ENCODE assay signal across 23 mouse cellular contexts in genomic region chr19:55587638-55588421, GRCm38 (mm10).
DNase-seq lines count a peak whose midpoint lies in the region; ATAC-seq lines count a peak whose summit lies in the region.
"Had no signal": no experiment of that assay in that cellular context is flagged by ENCODE, and none has a peak within 500 bp of the region (broad histone marks: within the 10 kb centered on the region; RNA-seq: fewer than 3 reads in every experiment).

No protein-coding gene starts in this region.

- H3K9ac ChIP-seq in limb, embryonic 11.5 days (ENCODE audit: low read length) = no peak overlapping the region
- H3K9ac ChIP-seq: forebrain, embryonic 13.5 days; heart, embryonic 15.5 days; hindbrain, embryonic 13.5 days had no signal

- no peak overlapping the region for H3K4me3 ChIP-seq in limb, embryonic 11.5 days (ENCODE audit: low read depth, low read length)
- H3K4me3 ChIP-seq: forebrain, embryonic 13.5 days; heart, embryonic 15.5 days; hindbrain, embryonic 13.5 days had no signal

- H3K27me3 ChIP-seq in limb, embryonic 11.5 days (ENCODE audit: control insufficient read depth, insufficient read depth, low read length) = no peaks in the 10 kb centered on the region

- H3K4me1 ChIP-seq in limb, embryonic 11.5 days (ENCODE audit: control insufficient read depth, insufficient read depth, low read length) = peaks cover 27% of the 10 kb centered on the region

- no peaks in the 10 kb centered on the region for H3K9me3 ChIP-seq in limb, embryonic 11.5 days (ENCODE audit: control insufficient read depth, low read length)
- H3K9me3 ChIP-seq: forebrain, embryonic 13.5 days; G1E; heart, embryonic 15.5 days; hindbrain, embryonic 13.5 days had no signal

- H3K36me3 ChIP-seq in limb, embryonic 11.5 days (ENCODE audit: control insufficient read depth, insufficient read depth, low read length) = no peaks in the 10 kb centered on the region
- H3K36me3 ChIP-seq: heart, embryonic 15.5 days; hindbrain, embryonic 13.5 days had no signal

- H3K27ac ChIP-seq in limb, embryonic 11.5 days (replicated peaks; ENCODE audit: low read depth, low read length) = no peak overlapping the region
- H3K27ac ChIP-seq: forebrain, embryonic 13.5 days; heart, embryonic 15.5 days; hindbrain, embryonic 13.5 days; hindbrain, postnatal 0 days had no signal

- WGBS in limb, embryonic 11.5 days = 51% methylated on average over 14 of the region's 14 CpGs

- no peak overlapping the region for H3K4me2 ChIP-seq in limb, embryonic 11.5 days (ENCODE audit: low read depth, severe bottlenecking)
- H3K4me2 ChIP-seq: forebrain, embryonic 13.5 days; heart, embryonic 11.5 days; heart, embryonic 15.5 days; hindbrain, embryonic 13.5 days had no signal

- DNase-seq in embryo, embryonic 10 days (ENCODE audit: low spot score) = peak; percentile 19
- DNase-seq in embryo, embryonic 9.5 days (ENCODE audit: extremely low spot score) = no peak
- peak; percentile 71 for DNase-seq in limb, embryonic 11.5 days (ENCODE audit: low spot score)
- no peak for DNase-seq in retina, postnatal 1 day
- no peak for DNase-seq in thymus, postnatal 10 days (ENCODE audit: low spot score in 2 of 2)
- no peak for DNase-seq in layer of hippocampus, adult 11-12 months (ENCODE audit: low spot score)
- DNase-seq: adrenal gland, postnatal 10 days; B cell, adult 2 months; cerebellum, adult 11 months; cerebellum, adult 9-10 months; cerebellum, postnatal 25 days; embryo, embryonic 11 days; gastrocnemius, postnatal 36 days; heart, adult 18-20 months; heart, postnatal 14 days had no signal

- ATAC-seq in limb, embryonic 11.5 days (ENCODE audit: insufficient number of reproducible peaks, low FRiP score, low TSS enrichment, low read depth) = no peak
- peak; percentile 61 for ATAC-seq in megakaryocyte progenitor cell, adult 5-6 weeks (replicated peaks; ENCODE audit: poor library complexity)
- ATAC-seq: CD4-positive, CD25-positive, alpha-beta regulatory T cell, adult 4 months had no signal

Comparison
In these comparisons a context has a peak if more than half of its experiments do, and no peak if none do; other contexts are left out.
1. DNase-seq: peak in embryo, embryonic 10 days (single experiment) and limb, embryonic 11.5 days (single experiment); none in embryo, embryonic 9.5 days (single experiment), retina, postnatal 1 day (single experiment), thymus, postnatal 10 days (0 of 2) and layer of hippocampus, adult 11-12 months (single experiment).